Mouse (Mus musculus): ENCODE data around the gene Nynrin. TPM values are rescaled to one million over a fixed set of nuclear protein-coding genes. Genes with fewer than 3 reads are reported as not detected.

Gene Nynrin
- polyA plus RNA-seq, 1 experiment: 0.13 TPM

GRCm38 (mm10) chr14:55872039-55872438 is 18.2 kb downstream of the Nynrin start:
- H3K79me2 ChIP-seq (ENCODE audit: control insufficient read depth, insufficient read depth): no peaks in the 10 kb centered on the region
- H3ac ChIP-seq (ENCODE audit: control insufficient read depth, insufficient read length, low read depth): no peak overlapping the region
- no peaks in the 10 kb centered on the region for H3K79me3 ChIP-seq (ENCODE audit: low read depth)
- no peak for TF ChIP-seq FOSL1 (IDR thresholded peaks at IDR 0.05; ENCODE audit: insufficient read depth, low read length, poor library complexity, severe bottlenecking)
- TF ChIP-seq USF1 (IDR thresholded peaks at IDR 0.05; ENCODE audit: low read depth): no peak
- no peak for TF ChIP-seq MAX (IDR thresholded peaks at IDR 0.05)
- no peak for TF ChIP-seq MYOG (IDR thresholded peaks at IDR 0.05; ENCODE audit: control insufficient read depth, extremely low read depth, insufficient read length)
- no peak for TF ChIP-seq CTCF (IDR thresholded peaks at IDR 0.05; ENCODE audit: control insufficient read depth, insufficient read depth, insufficient read length)
- no peak for TF ChIP-seq MYOD1 (IDR thresholded peaks at IDR 0.05; ENCODE audit: control insufficient read depth, insufficient read length, low read depth)
- TF ChIP-seq CEBPB (IDR thresholded peaks at IDR 0.05; ENCODE audit: low read depth): no peak
- H3K27me3 ChIP-seq (ENCODE audit: control insufficient read depth, insufficient read depth, insufficient read length): no peaks in the 10 kb centered on the region
- no peaks in the 10 kb centered on the region for H3K36me3 ChIP-seq (ENCODE audit: control insufficient read depth, insufficient read depth)
- H3K4me3 ChIP-seq (ENCODE audit: insufficient read depth, poor library complexity, severe bottlenecking): no peak overlapping the region

GRCm38 (mm10) chr14:55872551-55872950 is 18.7 kb downstream of the Nynrin start:
- Histone ChIP-seq H3K27me3 (ENCODE audit: control insufficient read depth, insufficient read depth, insufficient read length) (no peaks in the 10 kb centered on the region), H3ac (ENCODE audit: control insufficient read depth, insufficient read length, low read depth) (no peak overlapping the region), H3K36me3 (ENCODE audit: control insufficient read depth, insufficient read depth) (no peaks in the 10 kb centered on the region), H3K79me3 (ENCODE audit: low read depth) (no peaks in the 10 kb centered on the region), H3K4me3 (ENCODE audit: insufficient read depth, poor library complexity, severe bottlenecking) (no peak overlapping the region), H3K79me2 (ENCODE audit: control insufficient read depth, insufficient read depth) (no peaks in the 10 kb centered on the region)
- TF ChIP-seq MAX (IDR thresholded peaks at IDR 0.05) (no peak), MYOD1 (IDR thresholded peaks at IDR 0.05; ENCODE audit: control insufficient read depth, insufficient read length, low read depth) (no peak), USF1 (IDR thresholded peaks at IDR 0.05; ENCODE audit: low read depth) (no peak), MYOG (IDR thresholded peaks at IDR 0.05; ENCODE audit: control insufficient read depth, extremely low read depth, insufficient read length) (no peak), CEBPB (IDR thresholded peaks at IDR 0.05; ENCODE audit: low read depth) (no peak), CTCF (IDR thresholded peaks at IDR 0.05; ENCODE audit: control insufficient read depth, insufficient read depth, insufficient read length) (no peak), FOSL1 (IDR thresholded peaks at IDR 0.05; ENCODE audit: insufficient read depth, low read length, poor library complexity, severe bottlenecking) (no peak)

- H3K36me3 ChIP-seq (ENCODE audit: control insufficient read depth, insufficient read depth): no peaks in the 10 kb centered on the region
Observed at GRCm38 (mm10) chr14:55873242-55873713, 19.5 kb downstream of the Nynrin start.

GRCm38 (mm10) chr14:55873714-55874683 is 20.2 kb downstream of the Nynrin start:
- Histone ChIP-seq H3K79me2 (ENCODE audit: control insufficient read depth, insufficient read depth) (no peaks in the 10 kb centered on the region), H3K79me3 (ENCODE audit: low read depth) (no peaks in the 10 kb centered on the region), H3K36me3 (ENCODE audit: control insufficient read depth, insufficient read depth) (no peaks in the 10 kb centered on the region), H3ac (ENCODE audit: control insufficient read depth, insufficient read length, low read depth) (peak overlapping the region; percentile 34), H3K27me3 (ENCODE audit: control insufficient read depth, insufficient read depth, insufficient read length) (no peaks in the 10 kb centered on the region), H3K4me3 (ENCODE audit: insufficient read depth, poor library complexity, severe bottlenecking) (no peak overlapping the region)
- TF ChIP-seq MYOD1 (IDR thresholded peaks at IDR 0.05; ENCODE audit: control insufficient read depth, insufficient read length, low read depth): no peak
- no peak for TF ChIP-seq MAX (IDR thresholded peaks at IDR 0.05)
- TF ChIP-seq CTCF (IDR thresholded peaks at IDR 0.05; ENCODE audit: control insufficient read depth, insufficient read depth, insufficient read length): peak; percentile 94
- no peak for TF ChIP-seq MYOG (IDR thresholded peaks at IDR 0.05; ENCODE audit: control insufficient read depth, extremely low read depth, insufficient read length)
- no peak for TF ChIP-seq USF1 (IDR thresholded peaks at IDR 0.05; ENCODE audit: low read depth)

More at GRCm38 (mm10) chr14:55873242-55873713, 19.5 kb downstream of the Nynrin start:
- Histone ChIP-seq H3K79me3 (ENCODE audit: low read depth) (no peaks in the 10 kb centered on the region), H3K27me3 (ENCODE audit: control insufficient read depth, insufficient read depth, insufficient read length) (no peaks in the 10 kb centered on the region), H3K79me2 (ENCODE audit: control insufficient read depth, insufficient read depth) (no peaks in the 10 kb centered on the region), H3K4me3 (ENCODE audit: insufficient read depth, poor library complexity, severe bottlenecking) (no peak overlapping the region), H3ac (ENCODE audit: control insufficient read depth, insufficient read length, low read depth) (no peak overlapping the region)
- TF ChIP-seq MYOG (IDR thresholded peaks at IDR 0.05; ENCODE audit: control insufficient read depth, extremely low read depth, insufficient read length) (no peak), CTCF (IDR thresholded peaks at IDR 0.05; ENCODE audit: control insufficient read depth, insufficient read depth, insufficient read length) (no peak), CEBPB (IDR thresholded peaks at IDR 0.05; ENCODE audit: low read depth) (no peak), FOSL1 (IDR thresholded peaks at IDR 0.05; ENCODE audit: insufficient read depth, low read length, poor library complexity, severe bottlenecking) (no peak), USF1 (IDR thresholded peaks at IDR 0.05; ENCODE audit: low read depth) (no peak), MAX (IDR thresholded peaks at IDR 0.05) (no peak), MYOD1 (IDR thresholded peaks at IDR 0.05; ENCODE audit: control insufficient read depth, insufficient read length, low read depth) (no peak)

GRCm38 (mm10) chr14:55877469-55878315 is 23.9 kb downstream of the Nynrin start:
- TF ChIP-seq MYOG (IDR thresholded peaks at IDR 0.05; ENCODE audit: control insufficient read depth, extremely low read depth, insufficient read length) (no peak), USF1 (IDR thresholded peaks at IDR 0.05; ENCODE audit: low read depth) (no peak), FOSL1 (IDR thresholded peaks at IDR 0.05; ENCODE audit: insufficient read depth, low read length, poor library complexity, severe bottlenecking) (no peak), MAX (IDR thresholded peaks at IDR 0.05) (no peak), MYOD1 (IDR thresholded peaks at IDR 0.05; ENCODE audit: control insufficient read depth, insufficient read length, low read depth) (no peak), CTCF (IDR thresholded peaks at IDR 0.05; ENCODE audit: control insufficient read depth, insufficient read depth, insufficient read length) (no peak), CEBPB (IDR thresholded peaks at IDR 0.05; ENCODE audit: low read depth) (no peak)
- no peak overlapping the region for H3K4me3 ChIP-seq (ENCODE audit: insufficient read depth, poor library complexity, severe bottlenecking)

More at GRCm38 (mm10) chr14:55877469-55878315, 23.9 kb downstream of the Nynrin start:
- H3ac ChIP-seq (ENCODE audit: control insufficient read depth, insufficient read length, low read depth): no peak overlapping the region
- H3K27me3 ChIP-seq (ENCODE audit: control insufficient read depth, insufficient read depth, insufficient read length): no peaks in the 10 kb centered on the region
- no peaks in the 10 kb centered on the region for H3K36me3 ChIP-seq (ENCODE audit: control insufficient read depth, insufficient read depth)
- no peaks in the 10 kb centered on the region for H3K79me2 ChIP-seq (ENCODE audit: control insufficient read depth, insufficient read depth)
- no peaks in the 10 kb centered on the region for H3K79me3 ChIP-seq (ENCODE audit: low read depth)
